ENCODE assay signal across 8 mouse cellular contexts in genomic region chr6:54228874-54229273, GRCm38 (mm10).
DNase-seq lines count a peak whose midpoint lies in the region; ATAC-seq and TF ChIP-seq lines count a peak whose summit lies in the region.

No protein-coding gene starts in this region.

- no peaks in the 10 kb centered on the region for H3K36me3 ChIP-seq in heart, postnatal 0 days (replicated peaks; ENCODE audit: control insufficient read depth, insufficient read depth, low read length)
- no peaks in the 10 kb centered on the region for H3K36me3 ChIP-seq in embryonic facial prominence, embryonic 14.5 days (ENCODE audit: control insufficient read depth, insufficient read depth, low read length)
- H3K36me3 ChIP-seq in stomach, embryonic 16.5 days (ENCODE audit: control insufficient read depth, insufficient read depth, low read length): no peaks in the 10 kb centered on the region

- peak; percentile 80 for DNase-seq in heart, postnatal 0 days (ENCODE audit: low spot score)
- DNase-seq in heart, postnatal 25 days (ENCODE audit: low spot score): no peak
- DNase-seq in CD4-positive helper T cell, adult 2 months (ENCODE audit: low read depth, low spot score): peak; percentile 71
- DNase-seq in embryonic facial prominence, embryonic 14.5 days (ENCODE audit: low spot score): peak; percentile 81
- DNase-seq in kidney, adult 8-10 months: peak; percentile 36 to 54

- H3K27ac ChIP-seq in heart, postnatal 0 days (ENCODE audit: low read depth): no peak overlapping the region
- no peak overlapping the region for H3K27ac ChIP-seq in bone marrow, adult 2 months (ENCODE audit: control insufficient read depth, insufficient read depth, low read depth, low read length, poor library complexity)
- no peak overlapping the region for H3K27ac ChIP-seq in embryonic facial prominence, embryonic 14.5 days (replicated peaks; ENCODE audit: low read depth, low read length)
- no peak overlapping the region for H3K27ac ChIP-seq in stomach, embryonic 16.5 days (ENCODE audit: low read length)

- H3K4me2 ChIP-seq in heart, postnatal 0 days (ENCODE audit: low read depth, low read length): no peak overlapping the region
- no peak overlapping the region for H3K4me2 ChIP-seq in embryonic facial prominence, embryonic 14.5 days (ENCODE audit: low read depth, low read length)
- no peak overlapping the region for H3K4me2 ChIP-seq in stomach, embryonic 16.5 days (ENCODE audit: low read depth, low read length)

- WGBS in heart, postnatal 0 days: 9% methylated on average over 2 of the region's 2 CpGs
- WGBS in bone marrow, adult 2 months: 5% methylated on average over 2 of the region's 2 CpGs
- WGBS in embryonic facial prominence, embryonic 14.5 days: 13% methylated on average over 2 of the region's 2 CpGs
- WGBS in stomach, embryonic 16.5 days: 1% methylated on average over 2 of the region's 2 CpGs

- no peaks in the 10 kb centered on the region; the same call in 1 of the 2 replicates for H3K9me3 ChIP-seq in heart, postnatal 0 days (replicated peaks; ENCODE audit: control insufficient read depth, low read length)
- no peaks in the 10 kb centered on the region for H3K9me3 ChIP-seq in embryonic facial prominence, embryonic 14.5 days (ENCODE audit: control insufficient read depth, low read length)
- H3K9me3 ChIP-seq in stomach, embryonic 16.5 days (replicated peaks; ENCODE audit: control insufficient read depth, low read length): no peaks in the 10 kb centered on the region

- H3K9ac ChIP-seq in heart, postnatal 0 days (replicated peaks; ENCODE audit: low read depth, low read length): no peak overlapping the region
- no peak overlapping the region for H3K9ac ChIP-seq in embryonic facial prominence, embryonic 14.5 days (ENCODE audit: low read depth, low read length)
- H3K9ac ChIP-seq in stomach, embryonic 16.5 days (ENCODE audit: low read length): no peak overlapping the region

- no peaks in the 10 kb centered on the region for H3K4me1 ChIP-seq in heart, postnatal 0 days (ENCODE audit: control insufficient read depth, insufficient read depth)
- H3K4me1 ChIP-seq in bone marrow, adult 2 months (ENCODE audit: control insufficient read depth, insufficient read depth, low read length): no peaks in the 10 kb centered on the region
- 0 out of 2 replicates have a peak, but pooled peaks cover 6% of the 10 kb centered on the region for H3K4me1 ChIP-seq in embryonic facial prominence, embryonic 14.5 days (ENCODE audit: control insufficient read depth, insufficient read depth, low read length)
- no peaks in the 10 kb centered on the region for H3K4me1 ChIP-seq in stomach, embryonic 16.5 days (ENCODE audit: control insufficient read depth, insufficient read depth, low read length)

- TF ChIP-seq EP300 in heart, postnatal 0 days (IDR thresholded peaks at IDR 0.05; ENCODE audit: low read depth): no peak

- H3K27me3 ChIP-seq in heart, postnatal 0 days (ENCODE audit: control insufficient read depth, insufficient read depth, low read length): no peaks in the 10 kb centered on the region
- H3K27me3 ChIP-seq in embryonic facial prominence, embryonic 14.5 days (replicated peaks; ENCODE audit: control insufficient read depth, insufficient read depth, low read length): no peaks in the 10 kb centered on the region
- H3K27me3 ChIP-seq in stomach, embryonic 16.5 days (ENCODE audit: control insufficient read depth, insufficient read depth, low read length): no peaks in the 10 kb centered on the region

- peak; percentile 94 for TF ChIP-seq CTCF in heart, postnatal 0 days (IDR thresholded peaks at IDR 0.05; ENCODE audit: low read depth)
- 0 out of 2 replicates have a peak, but pooled peaks have one; percentile 8 for TF ChIP-seq CTCF in bone marrow, adult 2 months (IDR thresholded peaks at IDR 0.05; ENCODE audit: control insufficient read depth, insufficient read depth, low read length)

- H3K4me3 ChIP-seq in heart, postnatal 0 days (ENCODE audit: low read depth, low read length): no peak overlapping the region
- no peak overlapping the region for H3K4me3 ChIP-seq in bone marrow, adult 2 months (replicated peaks; ENCODE audit: control insufficient read depth, low read depth, low read length)
- H3K4me3 ChIP-seq in embryonic facial prominence, embryonic 14.5 days (ENCODE audit: low read depth, low read length): no peak overlapping the region
- H3K4me3 ChIP-seq in stomach, embryonic 16.5 days (replicated peaks; ENCODE audit: low read length): no peak overlapping the region

- intact Hi-C loops in heart, postnatal 25 days (cut with DNase I): loop anchor here (1.0 to 5.0 kb wide), 4 partner anchors 195 to 447 kb away; no protein-coding TSS in a partner anchor

- no peak for TF ChIP-seq POLR2A in bone marrow, adult 2 months (IDR thresholded peaks at IDR 0.05; ENCODE audit: borderline replicate concordance, control insufficient read depth, low read depth, low read length)

- peak; percentile 33; the same call in 1 of the 2 replicates for ATAC-seq in heart, postnatal 0 days (ENCODE audit: insufficient read depth, low read depth)
- peak; percentile 74 for ATAC-seq in embryonic facial prominence, embryonic 14.5 days (ENCODE audit: low read depth)
- peak; percentile 47; the same call in 1 of the 2 replicates for ATAC-seq in megakaryocyte, adult 5-6 weeks (ENCODE audit: poor library complexity, severe bottlenecking)
- peak; percentile 20; the same call in 1 of the 2 replicates for ATAC-seq in stomach, embryonic 16.5 days (ENCODE audit: insufficient read depth, low FRiP score)

Comparison
In these comparisons a context has a peak if more than half of its experiments do, and no peak if none do; other contexts are left out.
1. ATAC-seq: peak in every context shown above with its lines; median percentile 74 in embryonic facial prominence, embryonic 14.5 days; 47 in megakaryocyte, adult 5-6 weeks; 33 in heart, postnatal 0 days; 20 in stomach, embryonic 16.5 days.